Mouse (Mus musculus): Measurements from ENCODE around the gene Epo. TPM values are rescaled to one million over a fixed set of nuclear protein-coding genes. Genes with fewer than 3 reads are reported as not detected.

Epo gene
- polyA plus RNA-seq, 1 experiment from 2014 or later = 5.5 TPM

Small RNA genes lying within 50 kb of the gene (microRNA-seq; reads per million reads assigned to microRNA genes)
- gene Mir6418 = 1.2 reads per million

Other genes starting within 250 kb of the Epo start
- 3.4 and 4.8 TPM in 2 replicates for gene Ache, start 245.7 kb downstream of the Epo start, polyA plus RNA-seq (2016; fragmentation: Nextera tagmentation; extraction: Ambion mirVana)
- 9.6 and 11.0 TPM in 2 replicates for gene Ufsp1, start 238.6 kb downstream of the Epo start, polyA plus RNA-seq (2016; fragmentation: Nextera tagmentation; extraction: Ambion mirVana)
- 190 and 192 TPM in 2 replicates for gene Srrt, start 225.6 kb downstream of the Epo start, polyA plus RNA-seq (2016; fragmentation: Nextera tagmentation; extraction: Ambion mirVana)
- gene Trip6, start 218.8 kb downstream of the Epo start, polyA plus RNA-seq (2016; fragmentation: Nextera tagmentation; extraction: Ambion mirVana) = 61.0 and 61.1 TPM in 2 replicates
- 12.0 and 14.3 TPM in 2 replicates for gene Slc12a9, start 199.6 kb downstream of the Epo start, polyA plus RNA-seq (2016; fragmentation: Nextera tagmentation; extraction: Ambion mirVana)
- 28.9 and 30.0 TPM in 2 replicates for gene Ephb4, start 183.1 kb downstream of the Epo start, polyA plus RNA-seq (2016; fragmentation: Nextera tagmentation; extraction: Ambion mirVana)
- gene Zan, start 56.2 kb downstream of the Epo start, polyA plus RNA-seq (2016; fragmentation: Nextera tagmentation; extraction: Ambion mirVana) = 0.07 and 0.09 TPM in 2 replicates
- gene Pop7, start 30.7 kb downstream of the Epo start, polyA plus RNA-seq (2016; fragmentation: Nextera tagmentation; extraction: Ambion mirVana) = 54.1 and 55.3 TPM in 2 replicates
- 15.1 and 16.4 TPM in 2 replicates for gene Gigyf1, start 14.7 kb downstream of the Epo start, polyA plus RNA-seq (2016; fragmentation: Nextera tagmentation; extraction: Ambion mirVana)
- gene Gnb2, start 268 bp upstream of the Epo start, polyA plus RNA-seq (2016; fragmentation: Nextera tagmentation; extraction: Ambion mirVana) = 400 and 414 TPM in 2 replicates
- gene Actl6b, start 20.3 kb upstream of the Epo start, polyA plus RNA-seq (2016; fragmentation: Nextera tagmentation; extraction: Ambion mirVana) = 9.4 and 27.5 TPM in 2 replicates
- gene Tfr2, start 36.6 kb upstream of the Epo start, polyA plus RNA-seq (2016; fragmentation: Nextera tagmentation; extraction: Ambion mirVana) = 1.9 and 2.2 TPM in 2 replicates
- gene Mospd3, start 67.8 kb upstream of the Epo start, polyA plus RNA-seq (2016; fragmentation: Nextera tagmentation; extraction: Ambion mirVana) = 14.0 and 19.4 TPM in 2 replicates
- 61.4 and 68.2 TPM in 2 replicates for gene Pcolce, start 80.5 kb upstream of the Epo start, polyA plus RNA-seq (2016; fragmentation: Nextera tagmentation; extraction: Ambion mirVana)
- 0.25 and 0.28 TPM in 2 replicates for gene Fbxo24, start 95.8 kb upstream of the Epo start, polyA plus RNA-seq (2016; fragmentation: Nextera tagmentation; extraction: Ambion mirVana)
- 27.2 and 32.7 TPM in 2 replicates for gene Lrch4, start 95.9 kb upstream of the Epo start, polyA plus RNA-seq (2016; fragmentation: Nextera tagmentation; extraction: Ambion mirVana)
- 14.0 and 15.4 TPM in 2 replicates for gene Gm20605, start 95.9 kb upstream of the Epo start, polyA plus RNA-seq (2016; fragmentation: Nextera tagmentation; extraction: Ambion mirVana)
- gene Sap25, start 108.1 kb upstream of the Epo start, polyA plus RNA-seq (2016; fragmentation: Nextera tagmentation; extraction: Ambion mirVana) = 7.7 and 7.8 TPM in 2 replicates
- gene Irs3, start 112.5 kb upstream of the Epo start, polyA plus RNA-seq (2016; fragmentation: Nextera tagmentation; extraction: Ambion mirVana) = 0.36 and 0.48 TPM in 2 replicates
- 27.2 and 28.8 TPM in 2 replicates for gene Agfg2, start 151.5 kb upstream of the Epo start, polyA plus RNA-seq (2016; fragmentation: Nextera tagmentation; extraction: Ambion mirVana)
- gene Nyap1, start 208.4 kb upstream of the Epo start, polyA plus RNA-seq (2016; fragmentation: Nextera tagmentation; extraction: Ambion mirVana) = 5.1 and 8.4 TPM in 2 replicates
- 75.6 and 75.8 TPM in 2 replicates for gene Tsc22d4, start 212.5 kb upstream of the Epo start, polyA plus RNA-seq (2016; fragmentation: Nextera tagmentation; extraction: Ambion mirVana)
- 62.6 and 63.9 TPM in 2 replicates for gene Ppp1r35, start 245.6 kb upstream of the Epo start, polyA plus RNA-seq (2016; fragmentation: Nextera tagmentation; extraction: Ambion mirVana)